Mouse (Mus musculus): ENCODE data around the gene Vtn. TPM values are rescaled to one million over a fixed set of nuclear protein-coding genes. Genes with fewer than 3 reads are reported as not detected.
"Not testable (repeated sequence)": the region's sequence is repeated elsewhere in the genome, so short reads cannot be mapped to it uniquely, and the experiment has no call there.

The Vtn gene
- polyA plus RNA-seq, 1 experiment from 2014 or later, result not detected

- H3K27ac ChIP-seq, result no peak overlapping the region
- WGBS (ENCODE audit: missing documents), result 93% methylated on average over 5 of the region's 5 CpGs
- H3K36me3 ChIP-seq (ENCODE audit: inconsistent target), result peaks cover 37% of the 10 kb centered on the region
These were observed 10.3 kb downstream of the Vtn start for GRCm38 (mm10) chr11:78509148-78509547.

GRCm38 (mm10) chr11:78512025-78512957, 13.4 kb downstream of the Vtn start, which contains the start of the genes Tmem199 and Poldip2:
Gene Tmem199, minus strand, starts transcription at chr11:78512172.
Gene Poldip2, plus strand, starts transcription at chr11:78512193.
- 1% methylated on average over 57 of the region's 67 CpGs for WGBS (ENCODE audit: missing documents)
- H3K27ac ChIP-seq, result peak within 1 kb of the TSS; percentile 83
- peaks cover 21% of the 10 kb centered on the region for H3K79me2 ChIP-seq (ENCODE audit: inconsistent target)
- H3K4me3 ChIP-seq (ENCODE audit: inconsistent target), result peak within 1 kb of the TSS; percentile 94
- H3K36me3 ChIP-seq (ENCODE audit: inconsistent target), result peaks cover 40% of the 10 kb centered on the region

More at GRCm38 (mm10) chr11:78509148-78509547, 10.3 kb downstream of the Vtn start:
- Histone ChIP-seq H3K79me2 (ENCODE audit: inconsistent target) (peaks cover 21% of the 10 kb centered on the region), H3K4me3 (ENCODE audit: inconsistent target) (no peak overlapping the region)

DNA sequence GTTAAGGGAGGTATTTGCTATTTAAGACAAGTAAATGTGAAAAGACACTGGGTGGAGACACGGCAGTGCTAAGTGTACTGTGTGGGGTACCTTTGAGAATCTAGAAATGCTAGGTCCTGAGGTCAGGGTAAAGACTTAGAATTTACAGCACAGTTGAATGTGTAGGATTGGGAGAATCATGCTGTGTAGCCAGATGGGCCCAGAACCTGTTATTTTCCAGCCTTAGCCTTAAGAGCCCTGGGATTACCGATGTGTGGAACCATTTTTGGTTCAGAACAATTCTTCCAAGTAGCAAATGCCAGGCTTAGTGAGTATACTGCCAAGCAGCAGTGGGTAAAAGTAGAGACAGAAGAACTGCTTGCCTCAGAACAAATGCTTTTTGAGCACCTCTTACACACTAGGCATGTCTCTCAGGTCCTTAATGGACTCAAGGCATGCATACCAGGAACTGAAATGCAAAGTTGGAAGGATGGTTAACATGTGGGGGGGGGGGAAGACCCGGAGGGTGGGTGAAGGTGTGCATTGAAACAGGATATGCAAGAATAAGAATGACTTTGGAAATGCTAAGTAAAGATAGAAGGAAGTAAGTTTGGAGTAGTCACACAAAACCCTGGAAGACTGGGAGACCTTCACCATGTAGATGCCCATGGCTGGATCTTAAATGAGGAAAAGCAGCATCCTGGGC, 14.4 kb downstream of the Vtn start:
- H3K4me3 ChIP-seq (ENCODE audit: inconsistent target), result peak overlapping the region; percentile 85

DNA sequence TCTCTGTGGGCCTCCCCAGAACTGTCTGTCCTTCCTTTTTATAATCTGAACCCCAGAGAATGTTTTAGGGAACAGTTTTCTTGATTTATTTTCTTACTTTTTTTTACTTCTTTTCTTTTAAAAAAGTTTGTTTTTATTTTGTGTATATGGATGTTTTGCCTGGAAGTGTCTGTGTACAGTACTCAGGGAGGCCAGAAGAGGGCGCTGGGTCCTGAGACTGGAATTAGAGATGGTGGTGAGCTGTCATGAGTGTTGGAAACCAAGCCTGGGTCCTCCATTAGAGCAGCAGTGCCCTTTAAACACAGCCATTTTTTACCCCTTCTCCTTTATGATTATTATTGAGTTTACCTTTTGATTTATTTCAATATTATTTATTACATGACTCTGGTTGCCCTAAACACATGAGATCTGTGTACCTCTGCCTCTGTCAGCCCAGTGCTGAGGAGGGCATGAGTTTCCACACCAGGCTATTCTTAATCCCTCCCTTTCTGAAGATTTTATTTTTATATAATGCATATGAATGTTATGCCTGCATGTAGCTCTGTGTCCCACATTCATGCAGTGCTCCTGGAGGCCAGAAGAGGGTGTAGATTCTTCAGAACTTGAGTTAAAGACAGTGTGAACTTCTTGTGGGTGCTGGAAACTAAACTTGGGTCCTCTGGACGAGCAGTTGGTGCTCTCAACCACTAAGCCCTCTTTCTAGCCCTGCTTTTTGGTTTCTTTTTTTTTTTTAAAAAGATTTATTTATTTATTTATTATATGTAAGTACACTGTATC, 16.8 kb downstream of the Vtn start:
- 83% methylated on average over 2 of the region's 2 CpGs for WGBS (ENCODE audit: missing documents)

More for the DNA sequence above, 14.4 kb downstream of the Vtn start:
- peaks cover 21% of the 10 kb centered on the region for H3K79me2 ChIP-seq (ENCODE audit: inconsistent target)
- peaks cover 39% of the 10 kb centered on the region for H3K36me3 ChIP-seq (ENCODE audit: inconsistent target)
- 75% methylated on average over 3 of the region's 3 CpGs for WGBS (ENCODE audit: missing documents)
- H3K27ac ChIP-seq, result no peak overlapping the region; the same call in 1 of the 2 replicates

GRCm38 (mm10) chr11:78518931-78519330, 20.0 kb downstream of the Vtn start:
- 92% methylated on average over 10 of the region's 10 CpGs for WGBS (ENCODE audit: missing documents)
- H3K36me3 ChIP-seq (ENCODE audit: inconsistent target), result peaks cover 73% of the 10 kb centered on the region
- H3K79me2 ChIP-seq (ENCODE audit: inconsistent target), result no peaks in the 10 kb centered on the region
- no peak overlapping the region for H3K27ac ChIP-seq
- H3K4me3 ChIP-seq (ENCODE audit: inconsistent target), result no peak overlapping the region

More for the DNA sequence above, 16.8 kb downstream of the Vtn start:
- H3K27ac ChIP-seq, result no peak overlapping the region
- H3K79me2 ChIP-seq (ENCODE audit: inconsistent target), result peaks cover 19% of the 10 kb centered on the region
- H3K4me3 ChIP-seq (ENCODE audit: inconsistent target), result no peak overlapping the region
- H3K36me3 ChIP-seq (ENCODE audit: inconsistent target), result peaks cover 43% of the 10 kb centered on the region

DNA sequence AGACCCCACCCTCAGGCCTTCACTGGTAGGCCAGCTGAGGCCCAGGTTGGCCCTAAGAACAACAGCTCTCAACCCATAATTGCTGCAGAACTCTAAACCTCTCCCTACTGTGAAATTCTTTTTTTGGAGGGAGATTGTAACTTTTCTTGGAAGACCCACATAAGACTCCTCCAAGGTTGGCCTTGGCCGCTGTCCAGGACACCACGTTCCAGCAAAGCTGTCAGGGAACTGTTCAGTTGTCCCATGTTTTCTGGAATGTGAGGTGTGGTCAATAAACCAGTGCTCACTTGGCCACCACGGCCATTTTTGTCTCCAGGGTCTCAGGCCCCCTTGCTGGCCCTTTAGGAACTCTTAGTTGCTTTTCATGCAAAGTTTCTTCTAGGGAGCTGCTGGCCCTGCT, 23.0 kb downstream of the Vtn start:
- Histone ChIP-seq H3K79me2 (ENCODE audit: inconsistent target) (no peaks in the 10 kb centered on the region), H3K27ac (no peak overlapping the region), H3K36me3 (ENCODE audit: inconsistent target) (peaks cover 84% of the 10 kb centered on the region), H3K4me3 (ENCODE audit: inconsistent target) (no peak overlapping the region)
- 89% methylated on average over 3 of the region's 3 CpGs for WGBS (ENCODE audit: missing documents)

DNA sequence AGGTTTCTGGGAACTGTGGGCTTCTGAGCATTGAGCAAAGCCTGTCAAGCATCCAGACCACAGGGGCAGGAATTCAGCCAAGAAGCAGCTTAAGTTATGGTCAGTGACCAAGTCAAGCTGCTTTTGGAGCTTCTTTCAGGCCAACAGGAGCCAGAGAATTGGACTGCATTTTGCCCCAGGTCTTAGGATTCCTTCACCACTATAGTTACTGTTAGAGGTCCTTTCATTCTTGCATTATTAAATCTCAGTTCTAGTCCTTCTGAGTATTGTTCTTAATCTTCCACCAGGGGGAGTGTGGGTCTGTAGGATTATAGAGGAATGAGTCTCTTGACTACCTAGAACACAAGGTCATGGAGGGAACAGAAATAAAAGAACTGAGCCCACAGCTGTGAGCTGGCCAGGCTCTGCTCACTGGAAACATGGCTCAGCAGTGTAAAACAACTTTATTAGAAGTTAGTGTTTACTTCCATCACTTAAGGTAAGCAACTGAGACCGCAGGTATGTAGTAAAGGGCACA, 23.6 kb downstream of the Vtn start:
- H3K79me2 ChIP-seq (ENCODE audit: inconsistent target), result no peaks in the 10 kb centered on the region
- 90% methylated on average over 1 of the region's 1 CpGs for WGBS (ENCODE audit: missing documents)
- H3K4me3 ChIP-seq (ENCODE audit: inconsistent target), result no peak overlapping the region
- H3K36me3 ChIP-seq (ENCODE audit: inconsistent target), result peaks cover 89% of the 10 kb centered on the region
- no peak overlapping the region for H3K27ac ChIP-seq

DNA sequence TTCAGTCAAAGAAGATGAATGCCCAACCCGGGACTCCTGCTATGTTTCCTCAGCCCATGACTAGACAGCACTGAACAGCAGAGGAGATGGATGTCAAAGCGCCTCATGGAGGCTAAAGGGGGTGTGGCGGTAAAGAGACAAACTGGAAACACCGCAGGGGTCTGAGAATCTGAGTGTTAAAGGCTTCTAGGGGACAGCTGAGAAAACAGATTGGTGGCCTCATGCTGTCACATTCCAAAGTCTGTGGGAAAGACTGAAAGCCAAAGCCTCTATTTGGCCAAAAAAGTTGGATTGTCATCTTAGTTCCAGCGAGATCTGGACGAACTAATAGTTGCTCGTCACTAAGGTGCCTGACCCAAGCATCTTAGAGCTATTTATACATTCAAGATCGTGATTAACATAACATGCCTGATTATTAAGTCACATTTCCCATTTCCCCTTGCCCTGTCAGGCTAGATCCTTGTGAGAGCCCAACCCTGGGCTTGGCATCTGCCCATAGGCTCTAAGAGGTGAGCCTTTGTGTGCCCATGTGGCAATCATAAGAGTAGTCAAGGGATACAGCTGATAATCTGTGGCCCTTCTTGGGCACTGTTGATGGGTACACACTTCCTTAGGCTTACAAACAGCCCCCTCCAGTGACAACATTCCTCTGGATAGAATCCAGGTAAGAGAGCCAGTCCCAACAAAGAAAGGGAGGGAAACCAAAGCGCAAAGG, 24.5 kb downstream of the Vtn start:
- Histone ChIP-seq H3K27ac (no peak overlapping the region), H3K36me3 (ENCODE audit: inconsistent target) (peaks cover 88% of the 10 kb centered on the region), H3K79me2 (ENCODE audit: inconsistent target) (no peaks in the 10 kb centered on the region), H3K4me3 (ENCODE audit: inconsistent target) (no peak overlapping the region)
- WGBS (ENCODE audit: missing documents), result 95% methylated on average over 9 of the region's 9 CpGs

DNA sequence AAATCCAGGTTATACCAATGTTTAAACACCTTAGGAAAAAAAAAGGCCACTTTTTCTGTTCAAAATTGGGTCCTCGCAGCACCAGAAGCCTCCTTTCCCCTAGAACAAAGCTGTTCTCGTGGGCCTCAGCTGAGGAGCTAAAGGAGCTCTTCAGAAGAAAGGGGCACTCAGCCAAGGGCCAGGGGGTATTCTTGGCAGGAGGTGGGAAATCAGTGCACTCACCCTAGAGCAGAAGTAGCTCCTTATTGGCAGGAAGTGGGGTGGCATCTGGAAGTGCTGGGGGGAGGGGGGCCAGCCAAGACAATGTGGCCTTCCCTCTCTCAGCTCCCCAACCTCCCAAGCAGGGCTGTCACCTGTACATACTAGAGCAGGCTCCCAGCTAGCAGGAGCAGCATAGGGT, 25.9 kb downstream of the Vtn start:
- H3K36me3 ChIP-seq (ENCODE audit: inconsistent target), result peaks cover 89% of the 10 kb centered on the region
- H3K4me3 ChIP-seq (ENCODE audit: inconsistent target), result no peak overlapping the region
- H3K79me2 ChIP-seq (ENCODE audit: inconsistent target), result peaks cover 5% of the 10 kb centered on the region; the same call in 1 of the 2 replicates
- WGBS (ENCODE audit: missing documents), result 63% methylated on average over 2 of the region's 2 CpGs
- H3K27ac ChIP-seq, result no peak overlapping the region

- Histone ChIP-seq H3K27ac (no peak overlapping the region), H3K4me3 (ENCODE audit: inconsistent target) (no peak overlapping the region), H3K36me3 (ENCODE audit: inconsistent target) (peaks cover 64% of the 10 kb centered on the region), H3K79me2 (ENCODE audit: inconsistent target) (peaks cover 44% of the 10 kb centered on the region)
- WGBS (ENCODE audit: missing documents), result 95% methylated on average over 8 of the region's 9 CpGs
These were observed 29.8 kb downstream of the Vtn start for GRCm38 (mm10) chr11:78528714-78529113.

DNA sequence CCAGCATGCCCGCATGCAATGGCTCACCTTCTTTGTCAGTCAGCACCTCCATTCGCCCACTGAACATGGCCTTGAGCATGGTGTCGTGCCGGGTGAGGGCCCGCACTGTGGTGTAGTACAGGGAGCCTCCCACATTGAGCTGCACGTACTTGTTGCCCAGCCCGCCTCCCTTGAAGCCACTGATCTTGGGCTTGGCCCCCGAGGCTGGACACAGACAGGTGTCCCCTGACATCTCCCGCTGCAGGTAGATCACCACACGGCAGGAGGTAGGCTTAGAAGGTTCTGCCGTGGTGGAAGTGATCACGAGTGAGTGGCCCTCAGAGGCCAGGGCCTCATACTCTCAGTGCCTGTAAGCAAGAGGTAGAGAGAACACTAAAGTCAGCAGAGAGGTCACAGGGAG, 31.1 kb downstream of the Vtn start:
- H3K79me2 ChIP-seq (ENCODE audit: inconsistent target), result peaks cover 57% of the 10 kb centered on the region
- H3K27ac ChIP-seq, result no peak overlapping the region
- no peak overlapping the region for H3K4me3 ChIP-seq (ENCODE audit: inconsistent target)
- WGBS (ENCODE audit: missing documents), result 96% methylated on average over 12 of the region's 12 CpGs
- H3K36me3 ChIP-seq (ENCODE audit: inconsistent target), result peaks cover 52% of the 10 kb centered on the region

GRCm38 (mm10) chr11:78531046-78531445, 32.2 kb downstream of the Vtn start:
- peaks cover 43% of the 10 kb centered on the region for H3K36me3 ChIP-seq (ENCODE audit: inconsistent target)
- WGBS (ENCODE audit: missing documents), result 91% methylated on average over 5 of the region's 6 CpGs
- H3K79me2 ChIP-seq (ENCODE audit: inconsistent target), result peaks cover 58% of the 10 kb centered on the region
- no peak overlapping the region for H3K27ac ChIP-seq
- no peak overlapping the region for H3K4me3 ChIP-seq (ENCODE audit: inconsistent target)

GRCm38 (mm10) chr11:78531515-78531914, 32.6 kb downstream of the Vtn start:
- 81% methylated on average over 8 of the region's 10 CpGs for WGBS (ENCODE audit: missing documents)
- H3K27ac ChIP-seq; H3K4me3 ChIP-seq (ENCODE audit: inconsistent target): not testable (repeated sequence)
- H3K79me2 ChIP-seq (ENCODE audit: inconsistent target), result peaks cover 61% of the 10 kb centered on the region
- peaks cover 38% of the 10 kb centered on the region for H3K36me3 ChIP-seq (ENCODE audit: inconsistent target)
